Mouse (Mus musculus): ENCODE results near the gene Slc47a2. TPM values are rescaled to one million over a fixed set of nuclear protein-coding genes. Genes with fewer than 3 reads are reported as not detected.

The Slc47a2 gene
- polyA plus RNA-seq, 1 experiment from 2014 or later = not detected

DNA sequence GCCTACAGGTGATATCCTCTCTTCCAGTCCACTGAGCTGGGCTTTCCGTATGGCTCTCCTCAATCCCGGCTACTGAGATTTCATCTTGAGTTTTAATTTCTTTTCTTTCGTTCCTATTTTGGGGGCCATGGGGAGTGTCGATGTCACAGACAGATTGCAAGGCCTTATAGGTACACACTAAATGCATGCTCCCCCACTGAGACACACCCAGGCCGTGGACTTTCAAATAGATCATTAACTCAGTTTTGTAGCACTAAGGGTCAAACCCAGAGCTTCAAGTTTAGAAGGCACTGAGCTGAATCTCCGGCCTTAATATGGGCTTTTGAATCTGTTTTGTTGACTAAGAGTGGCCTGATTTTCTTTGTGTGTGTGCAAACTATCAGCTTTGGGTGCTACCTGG lies 11.7 kb upstream of the Slc47a2 start:
- H3K36me3 ChIP-seq (ENCODE audit: control insufficient read depth, insufficient read depth, low read length) = no peaks in the 10 kb centered on the region
- H3K27ac ChIP-seq (replicated peaks; ENCODE audit: low read depth, low read length) = no peak overlapping the region
- no peak for DNase-seq (ENCODE audit: low spot score)
- no peak overlapping the region for H3K4me3 ChIP-seq (ENCODE audit: low read depth, low read length)
- WGBS = 83% methylated on average over 6 of the region's 6 CpGs
- no peak overlapping the region for H3K4me2 ChIP-seq (ENCODE audit: low read depth, severe bottlenecking)
- no peaks in the 10 kb centered on the region for H3K9me3 ChIP-seq (ENCODE audit: control insufficient read depth, low read length)
- no peak for ATAC-seq (ENCODE audit: insufficient number of reproducible peaks, low FRiP score, low TSS enrichment, low read depth)
- no peaks in the 10 kb centered on the region for H3K27me3 ChIP-seq (ENCODE audit: control insufficient read depth, insufficient read depth, low read length)
- no peaks in the 10 kb centered on the region for H3K4me1 ChIP-seq (ENCODE audit: control insufficient read depth, insufficient read depth, low read length)
- no peak overlapping the region for H3K9ac ChIP-seq (ENCODE audit: low read length)

DNA sequence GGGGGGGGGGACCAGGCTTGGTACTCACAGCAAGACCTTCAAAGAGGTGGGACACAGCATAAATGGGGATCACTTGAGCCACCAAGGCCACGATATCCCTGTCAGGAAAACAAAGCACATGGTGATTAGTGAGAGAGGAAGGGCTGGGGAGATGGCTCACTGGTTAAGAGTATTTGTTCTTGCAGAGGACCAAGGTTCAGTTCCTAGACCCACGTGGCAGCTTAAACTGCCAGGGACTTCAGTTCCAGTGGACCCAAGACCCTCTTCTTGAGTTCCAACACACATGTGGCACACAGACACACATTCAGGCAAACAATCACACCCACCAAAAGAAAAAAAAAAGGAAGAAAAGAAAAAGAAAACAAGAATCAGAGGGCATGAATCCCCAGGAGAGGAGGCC lies 10.4 kb upstream of the Slc47a2 start:
- H3K4me1 ChIP-seq (ENCODE audit: control insufficient read depth, insufficient read depth, low read length) = no peaks in the 10 kb centered on the region
- 82% methylated on average over 2 of the region's 2 CpGs for WGBS
- no peaks in the 10 kb centered on the region for H3K9me3 ChIP-seq (ENCODE audit: control insufficient read depth, low read length)
- no peak overlapping the region for H3K4me3 ChIP-seq (ENCODE audit: low read depth, low read length)
- H3K36me3 ChIP-seq (ENCODE audit: control insufficient read depth, insufficient read depth, low read length) = no peaks in the 10 kb centered on the region
- DNase-seq (ENCODE audit: low spot score) (no peak), ATAC-seq (ENCODE audit: insufficient number of reproducible peaks, low FRiP score, low TSS enrichment, low read depth) (no peak)
- H3K4me2 ChIP-seq (ENCODE audit: low read depth, severe bottlenecking) = no peak overlapping the region
- no peak overlapping the region for H3K9ac ChIP-seq (ENCODE audit: low read length)
- H3K27me3 ChIP-seq (ENCODE audit: control insufficient read depth, insufficient read depth, low read length) = no peaks in the 10 kb centered on the region
- no peak overlapping the region for H3K27ac ChIP-seq (replicated peaks; ENCODE audit: low read depth, low read length)

DNA sequence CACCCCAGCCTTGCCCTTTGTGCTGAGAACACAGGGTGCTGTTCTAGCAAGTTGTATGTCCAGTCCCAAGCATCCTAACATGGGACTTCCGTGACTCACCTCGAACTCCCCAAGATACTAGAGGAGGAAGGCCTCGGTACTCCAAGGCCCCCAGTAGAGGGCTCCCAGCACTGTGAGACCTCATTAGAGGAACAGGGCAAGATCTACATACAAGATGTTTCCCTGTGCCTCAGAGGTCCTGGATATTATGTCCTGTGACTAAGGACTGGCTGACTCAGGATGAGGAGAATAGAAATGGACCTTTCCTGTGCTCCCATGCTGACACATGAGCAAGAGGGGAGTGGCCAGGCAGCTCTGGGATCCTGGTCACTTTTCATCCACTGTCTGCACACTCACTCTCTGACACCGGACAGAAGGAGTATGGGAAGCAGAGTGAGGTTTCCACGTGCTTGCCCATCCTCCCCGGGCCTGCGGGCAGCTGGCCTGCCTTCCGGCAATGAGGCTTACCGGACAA lies 9.5 kb upstream of the Slc47a2 start:
- no peak for ATAC-seq (ENCODE audit: insufficient number of reproducible peaks, low FRiP score, low TSS enrichment, low read depth)
- DNase-seq (ENCODE audit: low spot score) = no peak
- Histone ChIP-seq H3K27me3 (ENCODE audit: control insufficient read depth, insufficient read depth, low read length) (no peaks in the 10 kb centered on the region), H3K4me2 (ENCODE audit: low read depth, severe bottlenecking) (no peak overlapping the region), H3K9me3 (ENCODE audit: control insufficient read depth, low read length) (no peaks in the 10 kb centered on the region), H3K9ac (ENCODE audit: low read length) (no peak overlapping the region), H3K27ac (replicated peaks; ENCODE audit: low read depth, low read length) (no peak overlapping the region), H3K4me1 (ENCODE audit: control insufficient read depth, insufficient read depth, low read length) (no peaks in the 10 kb centered on the region), H3K36me3 (ENCODE audit: control insufficient read depth, insufficient read depth, low read length) (no peaks in the 10 kb centered on the region), H3K4me3 (ENCODE audit: low read depth, low read length) (no peak overlapping the region)
- 65% methylated on average over 9 of the region's 9 CpGs for WGBS

DNA sequence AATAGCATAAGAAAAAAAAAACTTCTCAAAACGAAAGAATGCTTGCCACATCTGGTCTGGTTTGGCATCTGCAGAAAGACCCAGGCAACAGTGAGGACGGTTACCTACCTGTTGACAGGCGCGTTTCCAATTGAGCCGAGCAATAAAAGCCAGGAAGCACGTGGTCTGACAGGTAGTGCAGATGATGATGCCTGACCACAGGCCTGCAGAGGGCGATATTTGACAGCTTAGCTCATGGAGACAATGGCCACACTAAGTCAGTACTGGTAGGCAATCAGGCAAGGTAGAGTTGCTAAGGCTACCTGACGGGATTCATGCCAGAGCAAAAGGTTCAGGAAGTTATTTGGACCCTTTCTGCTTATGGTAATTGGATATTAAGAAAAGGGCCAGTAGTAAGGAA lies 6.7 kb upstream of the Slc47a2 start:
- H3K27ac ChIP-seq (replicated peaks; ENCODE audit: low read depth, low read length) = no peak overlapping the region
- H3K27me3 ChIP-seq (ENCODE audit: control insufficient read depth, insufficient read depth, low read length) = peaks cover 3% of the 10 kb centered on the region
- DNase-seq (ENCODE audit: low spot score) = peak; percentile 68
- no peak overlapping the region for H3K9ac ChIP-seq (ENCODE audit: low read length)
- no peak for ATAC-seq (ENCODE audit: insufficient number of reproducible peaks, low FRiP score, low TSS enrichment, low read depth)
- H3K4me2 ChIP-seq (ENCODE audit: low read depth, severe bottlenecking) = no peak overlapping the region
- no peaks in the 10 kb centered on the region for H3K9me3 ChIP-seq (ENCODE audit: control insufficient read depth, low read length)
- no peak overlapping the region for H3K4me3 ChIP-seq (ENCODE audit: low read depth, low read length)
- no peaks in the 10 kb centered on the region for H3K4me1 ChIP-seq (ENCODE audit: control insufficient read depth, insufficient read depth, low read length)
- WGBS = 5% methylated on average over 8 of the region's 8 CpGs
- no peaks in the 10 kb centered on the region for H3K36me3 ChIP-seq (ENCODE audit: control insufficient read depth, insufficient read depth, low read length)

DNA sequence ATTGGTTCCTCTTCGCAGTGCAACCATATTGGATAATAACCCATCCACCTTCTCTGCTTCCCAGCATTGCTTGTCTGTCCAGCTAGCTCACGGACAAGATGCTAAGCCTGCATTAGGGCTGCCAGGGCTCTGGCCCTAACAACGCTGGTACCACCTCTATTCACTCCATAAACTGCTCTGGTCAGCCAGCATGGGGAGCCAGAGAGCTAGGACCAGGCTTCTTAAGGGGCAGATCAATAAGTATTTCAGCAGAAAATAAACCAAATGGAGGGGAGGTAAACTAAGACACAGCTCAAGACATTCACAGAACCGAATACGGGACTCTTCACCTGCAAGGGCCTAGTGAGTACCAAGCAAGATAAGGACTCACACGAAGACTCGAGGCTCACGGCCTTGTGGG lies 3.5 kb upstream of the Slc47a2 start:
- DNase-seq (ENCODE audit: low spot score) (no peak), ATAC-seq (ENCODE audit: insufficient number of reproducible peaks, low FRiP score, low TSS enrichment, low read depth) (no peak)
- H3K27me3 ChIP-seq (ENCODE audit: control insufficient read depth, insufficient read depth, low read length) = peaks cover 31% of the 10 kb centered on the region
- H3K27ac ChIP-seq (replicated peaks; ENCODE audit: low read depth, low read length) = no peak overlapping the region
- no peaks in the 10 kb centered on the region for H3K9me3 ChIP-seq (ENCODE audit: control insufficient read depth, low read length)
- no peak overlapping the region for H3K9ac ChIP-seq (ENCODE audit: low read length)
- 58% methylated on average over 8 of the region's 8 CpGs for WGBS
- H3K4me1 ChIP-seq (ENCODE audit: control insufficient read depth, insufficient read depth, low read length) = no peaks in the 10 kb centered on the region
- H3K4me2 ChIP-seq (ENCODE audit: low read depth, severe bottlenecking) = no peak overlapping the region
- H3K4me3 ChIP-seq (ENCODE audit: low read depth, low read length) = no peak overlapping the region
- H3K36me3 ChIP-seq (ENCODE audit: control insufficient read depth, insufficient read depth, low read length) = no peaks in the 10 kb centered on the region

DNA sequence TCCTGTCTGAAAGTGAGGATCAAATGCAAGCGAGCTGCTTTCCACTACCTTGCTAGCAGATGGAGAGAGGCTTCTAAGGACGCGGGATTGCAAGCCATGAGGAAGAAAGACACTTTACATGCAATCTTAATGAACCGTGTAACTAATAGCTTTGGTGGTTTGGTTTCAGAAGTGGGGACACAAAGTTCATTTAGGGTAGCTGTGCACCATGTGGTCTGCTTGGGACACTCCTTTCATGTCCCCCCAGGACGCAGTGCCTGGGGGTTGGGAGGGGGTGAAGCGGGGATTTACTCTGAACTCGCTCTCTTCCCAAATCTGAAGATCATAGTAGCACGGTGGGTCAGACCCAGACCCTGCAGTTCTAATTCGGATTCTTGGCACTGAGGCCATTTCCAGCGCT lies 689 bp downstream of the Slc47a2 start:
- WGBS = 21% methylated on average over 10 of the region's 10 CpGs
- Histone ChIP-seq H3K27me3 (ENCODE audit: control insufficient read depth, insufficient read depth, low read length) (peaks cover 31% of the 10 kb centered on the region), H3K4me1 (ENCODE audit: control insufficient read depth, insufficient read depth, low read length) (no peaks in the 10 kb centered on the region), H3K4me3 (ENCODE audit: low read depth, low read length) (0 out of 2 replicates have a peak overlapping the region, but pooled peaks have one; percentile 31), H3K36me3 (ENCODE audit: control insufficient read depth, insufficient read depth, low read length) (no peaks in the 10 kb centered on the region), H3K4me2 (ENCODE audit: low read depth, severe bottlenecking) (peak overlapping the region; percentile 50; the same call in 1 of the 2 replicates), H3K27ac (replicated peaks; ENCODE audit: low read depth, low read length) (no peak overlapping the region), H3K9me3 (ENCODE audit: control insufficient read depth, low read length) (no peaks in the 10 kb centered on the region), H3K9ac (ENCODE audit: low read length) (no peak overlapping the region)
- ATAC-seq (ENCODE audit: insufficient number of reproducible peaks, low FRiP score, low TSS enrichment, low read depth) (no peak), DNase-seq (ENCODE audit: low spot score) (no peak)

DNA sequence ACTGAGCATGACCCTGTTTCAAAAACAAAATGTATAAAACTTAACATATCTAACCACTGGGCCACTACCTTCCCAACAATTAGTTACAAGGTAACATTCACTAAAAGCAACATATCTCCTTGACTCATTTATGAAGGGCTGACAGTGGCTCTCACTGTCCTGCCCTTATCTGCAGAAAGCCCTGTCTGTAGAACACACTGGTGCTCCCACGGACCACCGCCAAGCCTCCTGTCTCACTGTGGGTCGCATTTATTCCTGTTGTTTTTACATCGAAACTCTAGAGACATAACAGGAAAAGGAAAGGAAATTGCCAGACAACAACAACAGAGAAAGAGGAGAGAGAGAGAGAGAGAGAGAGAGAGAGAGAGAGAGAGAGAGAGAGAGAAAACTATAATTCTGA lies 1.4 kb downstream of the Slc47a2 start:
- Histone ChIP-seq H3K9me3 (ENCODE audit: control insufficient read depth, low read length) (no peaks in the 10 kb centered on the region), H3K36me3 (ENCODE audit: control insufficient read depth, insufficient read depth, low read length) (no peaks in the 10 kb centered on the region), H3K9ac (ENCODE audit: low read length) (no peak overlapping the region), H3K27me3 (ENCODE audit: control insufficient read depth, insufficient read depth, low read length) (peaks cover 31% of the 10 kb centered on the region), H3K27ac (replicated peaks; ENCODE audit: low read depth, low read length) (no peak overlapping the region), H3K4me1 (ENCODE audit: control insufficient read depth, insufficient read depth, low read length) (no peaks in the 10 kb centered on the region), H3K4me2 (ENCODE audit: low read depth, severe bottlenecking) (no peak overlapping the region), H3K4me3 (ENCODE audit: low read depth, low read length) (no peak overlapping the region)
- DNase-seq (ENCODE audit: low spot score) (no peak), ATAC-seq (ENCODE audit: insufficient number of reproducible peaks, low FRiP score, low TSS enrichment, low read depth) (no peak)
- WGBS = 85% methylated on average over 4 of the region's 4 CpGs

GRCm38 (mm10) chr11:61340374-61340773 lies 2.3 kb downstream of the Slc47a2 start:
- DNase-seq (ENCODE audit: low spot score) = no peak
- 79% methylated on average over 4 of the region's 4 CpGs for WGBS
- ATAC-seq (ENCODE audit: insufficient number of reproducible peaks, low FRiP score, low TSS enrichment, low read depth) = no peak
- no peaks in the 10 kb centered on the region for H3K9me3 ChIP-seq (ENCODE audit: control insufficient read depth, low read length)
- no peak overlapping the region for H3K4me2 ChIP-seq (ENCODE audit: low read depth, severe bottlenecking)
- peaks cover 31% of the 10 kb centered on the region for H3K27me3 ChIP-seq (ENCODE audit: control insufficient read depth, insufficient read depth, low read length)
- H3K9ac ChIP-seq (ENCODE audit: low read length) = no peak overlapping the region
- no peak overlapping the region for H3K4me3 ChIP-seq (ENCODE audit: low read depth, low read length)
- H3K4me1 ChIP-seq (ENCODE audit: control insufficient read depth, insufficient read depth, low read length) = no peaks in the 10 kb centered on the region
- no peaks in the 10 kb centered on the region for H3K36me3 ChIP-seq (ENCODE audit: control insufficient read depth, insufficient read depth, low read length)
- no peak overlapping the region for H3K27ac ChIP-seq (replicated peaks; ENCODE audit: low read depth, low read length)

DNA sequence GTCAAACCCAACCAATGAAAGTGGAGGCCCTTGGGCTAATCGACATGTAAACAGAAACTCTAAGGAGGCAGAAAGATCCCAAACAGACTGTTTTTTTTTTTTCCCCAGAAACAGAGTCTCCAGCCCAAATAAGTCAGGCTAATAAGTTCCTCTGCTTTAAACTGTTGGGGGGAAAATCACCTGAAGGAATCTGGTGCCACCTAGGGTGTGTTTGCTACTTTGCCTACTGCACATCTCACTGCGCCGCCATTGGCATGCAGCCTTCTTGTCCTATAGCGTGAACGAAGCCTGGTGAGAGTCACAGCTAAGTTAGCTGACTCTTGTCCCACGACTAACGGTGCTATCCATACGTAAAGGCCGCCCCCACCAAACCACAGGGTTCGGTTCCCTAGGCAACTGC lies 5.1 kb downstream of the Slc47a2 start:
- ATAC-seq (ENCODE audit: insufficient number of reproducible peaks, low FRiP score, low TSS enrichment, low read depth) (no peak), DNase-seq (ENCODE audit: low spot score) (no peak)
- peaks cover 11% of the 10 kb centered on the region for H3K27me3 ChIP-seq (ENCODE audit: control insufficient read depth, insufficient read depth, low read length)
- no peak overlapping the region for H3K9ac ChIP-seq (ENCODE audit: low read length)
- no peaks in the 10 kb centered on the region for H3K4me1 ChIP-seq (ENCODE audit: control insufficient read depth, insufficient read depth, low read length)
- no peak overlapping the region for H3K4me2 ChIP-seq (ENCODE audit: low read depth, severe bottlenecking)
- 74% methylated on average over 10 of the region's 10 CpGs for WGBS
- no peaks in the 10 kb centered on the region for H3K36me3 ChIP-seq (ENCODE audit: control insufficient read depth, insufficient read depth, low read length)
- H3K27ac ChIP-seq (replicated peaks; ENCODE audit: low read depth, low read length) = no peak overlapping the region
- H3K9me3 ChIP-seq (ENCODE audit: control insufficient read depth, low read length) = no peaks in the 10 kb centered on the region
- H3K4me3 ChIP-seq (ENCODE audit: low read depth, low read length) = no peak overlapping the region

All from limb, embryonic 11.5 days (tissue).